In genomic region chr11:60825191-60825590, GRCm38 (mm10) we compare ENCODE assay signal across 15 mouse cellular contexts. TPM values are rescaled to one million over a fixed set of nuclear protein-coding genes. Genes with fewer than 3 reads are reported as not detected.
DNase-seq lines count a peak whose midpoint lies in the region; ATAC-seq and TF ChIP-seq lines count a peak whose summit lies in the region.
"Had no signal": no experiment of that assay in that cellular context is flagged by ENCODE, and none has a peak within 500 bp of the region (broad histone marks: within the 10 kb centered on the region; RNA-seq: fewer than 3 reads in every experiment).

No protein-coding gene starts in this region.

- H3K27ac ChIP-seq in liver, adult 2 months (replicated peaks; ENCODE audit: insufficient read depth, low read depth, low read length): peak overlapping the region; percentile 91
- H3K27ac ChIP-seq in lung, embryonic 15.5 days: peak overlapping the region; percentile 76
- peak overlapping the region; percentile 47; the same call in 1 of the 2 replicates for H3K27ac ChIP-seq in stomach, embryonic 16.5 days (ENCODE audit: low read length)
- H3K27ac ChIP-seq: hindbrain, embryonic 13.5 days; neural tube, embryonic 12.5 days had no signal

- no peak overlapping the region; the same call in 1 of the 2 replicates for H3K4me3 ChIP-seq in liver, adult 2 months (ENCODE audit: insufficient read depth, low read depth, low read length)
- H3K4me3 ChIP-seq in lung, embryonic 15.5 days: no peak overlapping the region
- H3K4me3 ChIP-seq in stomach, embryonic 16.5 days (replicated peaks; ENCODE audit: low read length): no peak overlapping the region
- H3K4me3 ChIP-seq: hindbrain, embryonic 13.5 days; neural tube, embryonic 12.5 days had no signal

- H3K9ac ChIP-seq in liver, adult 2 months (ENCODE audit: low read depth, low read length): peak overlapping the region; percentile 66
- H3K9ac ChIP-seq in lung, embryonic 15.5 days: no peak overlapping the region
- H3K9ac ChIP-seq in stomach, embryonic 16.5 days (ENCODE audit: low read length): no peak overlapping the region
- H3K9ac ChIP-seq: hindbrain, embryonic 13.5 days; neural tube, embryonic 12.5 days had no signal

- 31% methylated on average over 3 of the region's 3 CpGs for WGBS in liver, adult 2 months
- 56% methylated on average over 3 of the region's 3 CpGs for whole genome bisulfite sequencing in lung, embryonic 15.5 days
- 49% methylated on average over 3 of the region's 3 CpGs for WGBS in stomach, embryonic 16.5 days

- DNase-seq in liver, adult 2 months (ENCODE audit: extremely low read depth, low read depth, low spot score): peak; percentile 99
- no peak for DNase-seq in liver
- DNase-seq in kidney, postnatal 14 days: peak; percentile 62
- no peak for DNase-seq in right cerebral cortex, postnatal 14 days
- DNase-seq in adrenal gland, adult (ENCODE audit: inconsistent age in 2 of 2, low spot score in 1 of 2): no peak
- DNase-seq: adrenal gland, postnatal 14 days; cerebellum, adult 9-10 months; spleen, adult 18-20 months; thymus, adult 18-20 months had no signal

- no peaks in the 10 kb centered on the region for H3K36me3 ChIP-seq in liver, adult 2 months (ENCODE audit: control insufficient read depth, insufficient read depth, low read length)
- no peaks in the 10 kb centered on the region for H3K36me3 ChIP-seq in lung, embryonic 15.5 days
- H3K36me3 ChIP-seq in stomach, embryonic 16.5 days (ENCODE audit: control insufficient read depth, insufficient read depth, low read length): no peaks in the 10 kb centered on the region
- H3K36me3 ChIP-seq: hindbrain, embryonic 13.5 days; neural tube, embryonic 12.5 days had no signal

- H3K4me1 ChIP-seq in liver, adult 2 months (ENCODE audit: control insufficient read depth, insufficient read depth, low read length): peaks cover 10% of the 10 kb centered on the region
- H3K4me1 ChIP-seq in lung, embryonic 15.5 days: no peaks in the 10 kb centered on the region
- no peaks in the 10 kb centered on the region for H3K4me1 ChIP-seq in stomach, embryonic 16.5 days (ENCODE audit: control insufficient read depth, insufficient read depth, low read length)
- H3K4me1 ChIP-seq: hindbrain, embryonic 13.5 days; neural tube, embryonic 12.5 days had no signal

- no peaks in the 10 kb centered on the region for H3K9me3 ChIP-seq in lung, embryonic 15.5 days
- no peaks in the 10 kb centered on the region for H3K9me3 ChIP-seq in stomach, embryonic 16.5 days (replicated peaks; ENCODE audit: control insufficient read depth, low read length)
- H3K9me3 ChIP-seq: hindbrain, embryonic 13.5 days; neural tube, embryonic 12.5 days had no signal

- no peak for TF ChIP-seq CTCF in liver, adult 2 months (IDR thresholded peaks at IDR 0.05; ENCODE audit: low read depth, low read length)

- no peaks in the 10 kb centered on the region for H3K79me2 ChIP-seq in liver, adult 2 months (ENCODE audit: control insufficient read depth, insufficient read depth, low read length)

- no peak overlapping the region for H3K4me2 ChIP-seq in lung, embryonic 15.5 days
- no peak overlapping the region for H3K4me2 ChIP-seq in stomach, embryonic 16.5 days (ENCODE audit: low read depth, low read length)
- H3K4me2 ChIP-seq: hindbrain, embryonic 13.5 days; neural tube, embryonic 12.5 days had no signal

- H3K27me3 ChIP-seq in liver, adult 2 months (ENCODE audit: control insufficient read depth, insufficient read depth, low read length): no peaks in the 10 kb centered on the region
- H3K27me3 ChIP-seq in lung, embryonic 15.5 days: no peaks in the 10 kb centered on the region
- no peaks in the 10 kb centered on the region for H3K27me3 ChIP-seq in stomach, embryonic 16.5 days (ENCODE audit: control insufficient read depth, insufficient read depth, low read length)
- H3K27me3 ChIP-seq: neural tube, embryonic 12.5 days had no signal

- peak; percentile 49; the same call in 1 of the 2 replicates for ATAC-seq in lung, embryonic 15.5 days (ENCODE audit: borderline replicate concordance, extremely low read depth, low FRiP score, low TSS enrichment)
- peak; percentile 90 for ATAC-seq in stomach, embryonic 16.5 days (ENCODE audit: insufficient read depth, low FRiP score)
- no peak for ATAC-seq in frontal cortex, adult (ENCODE audit: low TSS enrichment)
- ATAC-seq: midbrain, embryonic 16.5 days had no signal

- TF ChIP-seq POLR2A in liver, adult 2 months (IDR thresholded peaks at IDR 0.05; ENCODE audit: extremely low read depth, insufficient read depth, low read length): no peak

RNA-seq across cellular contexts. Expression of gene Dhrs7b, which starts 5.2 kb away (rescaled TPM):
- total RNA-seq in liver, adult 2 months (2014; rRNA removed): 23.5 and 28.8 TPM in 2 replicates
- 15.0 and 15.5 TPM in 2 replicates for polyA plus RNA-seq in liver, adult 2 months (2012; rRNA removed)
- polyA plus RNA-seq in lung, embryonic 15.5 days (2015; fragmentation: Nextera tagmentation; extraction: Ambion mirVana): 41.0 and 41.4 TPM in 2 replicates
- 42.8 and 43.6 TPM in 2 replicates for polyA plus RNA-seq in stomach, embryonic 16.5 days (2015; fragmentation: Nextera tagmentation; extraction: Ambion mirVana)

RNA-seq across cellular contexts. Expression of gene Shmt1, which starts 13.7 kb away (rescaled TPM):
- 162 and 214 TPM in 2 replicates for total RNA-seq in liver, adult 2 months (2014; rRNA removed)
- polyA plus RNA-seq in liver, adult 2 months (2012; rRNA removed): 239 and 306 TPM in 2 replicates
- 58.3 and 58.5 TPM in 2 replicates for polyA plus RNA-seq in lung, embryonic 15.5 days (2015; fragmentation: Nextera tagmentation; extraction: Ambion mirVana)
- polyA plus RNA-seq in stomach, embryonic 16.5 days (2015; fragmentation: Nextera tagmentation; extraction: Ambion mirVana): 68.3 and 69.8 TPM in 2 replicates

RNA-seq across cellular contexts. Expression of gene Smcr8, which starts 47.9 kb away (rescaled TPM):
- total RNA-seq in liver, adult 2 months (2014; rRNA removed): 9.3 and 12.8 TPM in 2 replicates
- polyA plus RNA-seq in liver, adult 2 months (2012; rRNA removed): 6.2 and 7.7 TPM in 2 replicates
- polyA plus RNA-seq in lung, embryonic 15.5 days (2015; fragmentation: Nextera tagmentation; extraction: Ambion mirVana): 4.5 and 5.3 TPM in 2 replicates
- 5.6 and 6.1 TPM in 2 replicates for polyA plus RNA-seq in stomach, embryonic 16.5 days (2015; fragmentation: Nextera tagmentation; extraction: Ambion mirVana)

RNA-seq across cellular contexts. Expression of gene Top3a, which starts 48.0 kb away (rescaled TPM):
- total RNA-seq in liver, adult 2 months (2014; rRNA removed): 3.3 and 3.4 TPM in 2 replicates
- 3.4 and 3.8 TPM in 2 replicates for polyA plus RNA-seq in liver, adult 2 months (2012; rRNA removed)
- polyA plus RNA-seq in lung, embryonic 15.5 days (2015; fragmentation: Nextera tagmentation; extraction: Ambion mirVana): 17.0 and 17.2 TPM in 2 replicates
- polyA plus RNA-seq in stomach, embryonic 16.5 days (2015; fragmentation: Nextera tagmentation; extraction: Ambion mirVana): 13.0 and 13.8 TPM in 2 replicates

RNA-seq across cellular contexts. Expression of gene Tmem11, which starts 53.9 kb away (rescaled TPM):
- total RNA-seq in liver, adult 2 months (2014; rRNA removed): 19.8 and 20.0 TPM in 2 replicates
- polyA plus RNA-seq in liver, adult 2 months (2012; rRNA removed): 48.9 and 67.8 TPM in 2 replicates
- polyA plus RNA-seq in lung, embryonic 15.5 days (2015; fragmentation: Nextera tagmentation; extraction: Ambion mirVana): 63.6 and 67.3 TPM in 2 replicates
- polyA plus RNA-seq in stomach, embryonic 16.5 days (2015; fragmentation: Nextera tagmentation; extraction: Ambion mirVana): 58.7 and 60.1 TPM in 2 replicates

Comparison
In these comparisons a context has a peak if more than half of its experiments do, and no peak if none do; other contexts are left out.
1. DNase-seq: peak in liver, adult 2 months (single experiment) and kidney, postnatal 14 days (single experiment); none in liver (single experiment), right cerebral cortex, postnatal 14 days (single experiment) and adrenal gland, adult (0 of 2).
2. Peak in every context shown above with its lines, with median percentiles within 50 percentile points of each other: H3K27ac ChIP-seq.